Mouse (Mus musculus) stomach, embryonic 14.5 days (tissue): ENCODE measurements around the gene Bud13. TPM values are rescaled to one million over a fixed set of nuclear protein-coding genes. Genes with fewer than 3 reads are reported as not detected.
A peak's percentile ranks its signal among the peaks of the same experiment; 100 is the strongest.

ENCODE experiments used
- ATAC-seq: fragments of 200-750 bp; cut with Nextera tagmentation; 2 replicates; pipeline ENCODE4 v1.8.0; 2017; ENCODE audit warnings: low read depth, moderate TSS enrichment; ENCODE audit not compliant: insufficient number of reproducible peaks, insufficient read depth, low FRiP score
- H3K27ac ChIP-seq: fragments of 300-500 bp; sonication (generic); 2 replicates; pipeline ENCODE4 v1.5.1; 2014; ENCODE audit warnings: mild to moderate bottlenecking, low read length, moderate library complexity, mixed read lengths
- H3K27me3 ChIP-seq: fragments of 300-500 bp; sonication (generic); 2 replicates; pipeline ENCODE4 v1.6.1; 2014; ENCODE audit warnings: low read length, control low read depth, mixed read lengths; ENCODE audit not compliant: control insufficient read depth, insufficient read depth
- H3K36me3 ChIP-seq: fragments of 300-500 bp; sonication (generic); 2 replicates; pipeline ENCODE4 v1.6.1; 2014; ENCODE audit warnings: mild to moderate bottlenecking, control low read depth, low read length, moderate library complexity, mixed read lengths; ENCODE audit not compliant: control insufficient read depth, insufficient read depth
- H3K4me1 ChIP-seq: fragments of 300-500 bp; sonication (generic); 2 replicates; pipeline ENCODE4 v1.6.1; 2014; ENCODE audit warnings: low read length, control low read depth, mixed read lengths; ENCODE audit not compliant: control insufficient read depth, insufficient read depth
- H3K4me2 ChIP-seq: fragments of 300-500 bp; sonication (generic); replicated peaks from 2 replicates; pipeline ENCODE4 v1.6.1; 2014; ENCODE audit warnings: low read depth, low read length, control low read depth
- H3K4me3 ChIP-seq: fragments of 300-500 bp; sonication (generic); 2 replicates; pipeline ENCODE4 v1.5.1; 2014; ENCODE audit warnings: low read depth, low read length, control low read depth
- H3K9ac ChIP-seq: fragments of 300-500 bp; sonication (generic); replicated peaks from 2 replicates; pipeline ENCODE4 v1.6.1; 2014; ENCODE audit warnings: low read depth, mild to moderate bottlenecking, control low read depth, low read length, moderate library complexity, mixed read lengths
- H3K9me3 ChIP-seq: fragments of 300-500 bp; sonication (generic); 2 replicates; pipeline ENCODE4 v1.6.1; 2016; ENCODE audit warnings: low read depth, low read length, control low read depth; ENCODE audit not compliant: control insufficient read depth
- WGBS: fragments of 180-500 bp; shearing (Covaris S2); extraction: QIAGEN DNeasy Blood & Tissue Kit; methylation state at CpG from one replicate; pipeline ENCODE4 v1.1.7; 2014; 5-methylcytosine and 5-hydroxymethylcytosine counted together
- polyA plus RNA-seq: library from polyadenylated mRNA; unstranded; fragments of >200 nt; fragmentation: Nextera tagmentation; extraction: Ambion mirVana; gene quantifications from 2 replicates; pipeline ENCODE4 v1.2.1, GENCODE M21; 2014

Gene Bud13
- polyA plus RNA-seq, 1 experiment from 2014 or later: 24.1 TPM

DNA sequence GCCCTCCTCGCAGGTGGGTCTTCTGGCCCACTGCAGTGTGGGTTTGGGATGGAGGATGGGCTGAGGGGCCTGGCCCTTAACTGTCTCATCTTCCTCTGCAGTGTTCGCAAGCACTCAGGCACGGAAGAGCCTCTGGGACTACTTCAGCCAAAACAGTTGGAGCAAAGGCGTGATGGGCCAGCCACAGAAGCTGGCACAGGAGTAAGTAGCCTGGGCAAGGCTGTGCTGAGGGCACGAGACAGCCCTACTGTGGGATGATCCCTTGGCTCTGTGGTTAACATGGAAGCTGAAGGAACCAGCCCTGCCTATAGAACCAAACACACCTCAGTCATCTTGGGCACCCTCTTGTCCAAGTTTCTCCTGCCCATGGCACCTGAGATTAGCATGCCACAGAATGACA lies 13.7 kb upstream of the Bud13 start:
- H3K4me1 ChIP-seq: peaks cover 6% of the 10 kb centered on the region
- no peak overlapping the region for H3K4me3 ChIP-seq
- H3K9ac ChIP-seq: no peak overlapping the region
- no peak for ATAC-seq
- no peak overlapping the region for H3K4me2 ChIP-seq
- no peak overlapping the region for H3K27ac ChIP-seq
- H3K36me3 ChIP-seq: no peaks in the 10 kb centered on the region
- 84% methylated on average over 5 of the region's 5 CpGs for WGBS
- H3K9me3 ChIP-seq: no peaks in the 10 kb centered on the region
- H3K27me3 ChIP-seq: peaks cover 4% of the 10 kb centered on the region; the same call in 1 of the 2 replicates

DNA sequence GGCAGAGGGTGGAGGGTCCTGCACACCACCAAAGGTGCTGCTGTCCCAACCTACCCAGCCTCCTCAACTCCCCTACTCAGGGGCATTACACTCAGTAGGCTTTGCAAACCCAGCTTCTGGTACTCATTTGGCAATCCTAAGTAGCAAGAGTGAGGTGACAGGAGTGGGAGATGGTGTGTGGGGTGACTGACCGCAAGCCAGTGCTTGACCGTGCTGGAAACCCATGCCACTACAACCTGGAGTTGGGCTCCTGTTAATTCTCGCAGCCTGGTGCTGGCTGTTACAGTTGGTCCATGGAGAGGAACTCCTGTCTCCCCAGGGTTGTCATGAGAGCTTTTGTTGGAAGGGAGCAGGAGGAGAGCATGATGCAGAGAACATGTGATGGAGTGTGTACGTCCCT lies 12.0 kb upstream of the Bud13 start:
- Histone ChIP-seq H3K4me3 (no peak overlapping the region), H3K27me3 (peaks cover 4% of the 10 kb centered on the region; the same call in 1 of the 2 replicates), H3K9me3 (no peaks in the 10 kb centered on the region), H3K9ac (no peak overlapping the region), H3K27ac (no peak overlapping the region), H3K4me1 (peaks cover 6% of the 10 kb centered on the region), H3K4me2 (no peak overlapping the region), H3K36me3 (peaks cover 6% of the 10 kb centered on the region; the same call in 1 of the 2 replicates)
- 91% methylated on average over 4 of the region's 4 CpGs for WGBS
- no peak for ATAC-seq

DNA sequence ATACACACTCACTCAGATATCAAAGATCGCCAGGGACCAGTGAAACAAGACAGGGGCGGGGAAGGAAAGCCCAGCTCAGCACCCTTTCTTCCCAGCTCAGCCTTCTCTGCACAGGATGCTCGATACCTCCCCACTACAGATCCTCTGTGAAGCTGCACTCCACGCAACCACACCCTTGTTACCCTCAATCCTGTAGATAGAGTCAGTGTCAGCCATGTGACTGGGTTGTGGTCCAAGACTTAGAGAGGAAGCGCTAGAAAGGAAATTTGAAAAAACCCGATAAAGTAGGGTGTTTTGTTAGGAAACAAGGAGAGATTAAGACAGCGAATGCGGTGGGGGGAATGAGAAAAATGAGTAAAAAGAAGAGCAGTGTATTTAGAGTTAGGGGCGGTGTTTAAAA lies 10.7 kb upstream of the Bud13 start:
- ATAC-seq: no peak
- peaks cover 18% of the 10 kb centered on the region; the same call in 1 of the 2 replicates for H3K36me3 ChIP-seq
- H3K27ac ChIP-seq: no peak overlapping the region
- H3K9me3 ChIP-seq: no peaks in the 10 kb centered on the region
- peaks cover 6% of the 10 kb centered on the region for H3K4me1 ChIP-seq
- H3K4me2 ChIP-seq: no peak overlapping the region
- WGBS: 77% methylated on average over 9 of the region's 9 CpGs
- peaks cover 4% of the 10 kb centered on the region; the same call in 1 of the 2 replicates for H3K27me3 ChIP-seq
- H3K4me3 ChIP-seq: no peak overlapping the region
- H3K9ac ChIP-seq: no peak overlapping the region

DNA sequence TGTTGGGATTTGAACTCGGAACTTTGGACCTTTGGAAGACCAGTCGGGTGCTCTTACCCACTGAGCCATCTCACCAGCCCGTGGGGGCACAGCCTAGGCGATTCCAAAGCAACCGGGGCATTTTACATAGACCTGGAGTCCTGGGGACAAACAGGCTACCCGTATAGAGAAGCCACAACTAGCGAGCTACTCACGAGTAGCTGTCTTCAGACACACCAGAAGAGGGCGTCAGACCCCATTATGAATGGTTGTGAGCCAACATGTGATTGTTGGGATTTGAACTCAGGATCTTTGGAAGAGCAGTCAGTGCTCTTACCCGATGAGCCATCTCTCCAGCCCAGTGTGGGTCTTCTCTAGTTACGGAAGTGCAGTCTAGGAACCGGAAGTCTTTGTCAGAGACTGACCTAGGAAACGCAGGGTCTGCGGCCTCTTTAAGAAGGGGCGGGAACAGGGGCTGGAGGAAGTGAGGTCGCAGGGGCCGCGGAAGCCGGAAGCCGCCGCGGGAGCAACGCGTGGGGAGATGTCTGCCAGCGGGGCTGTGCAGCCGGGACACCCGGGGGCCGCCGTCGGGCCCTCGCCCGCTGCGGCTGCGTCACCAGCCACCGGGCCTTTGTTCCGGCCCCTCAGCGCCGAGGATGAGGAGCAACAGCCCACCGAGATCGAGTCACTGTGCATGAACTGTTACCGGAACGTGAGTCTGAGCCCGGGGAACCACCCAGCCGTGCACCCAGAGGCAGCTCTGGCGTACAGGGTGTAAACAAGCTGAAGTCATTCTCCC lies 9.9 kb upstream of the Bud13 start, which contains the start of gene Zpr1:
Gene Zpr1, plus strand, starts transcription at position 388 of the 778 bp plus-strand sequence.
- no peaks in the 10 kb centered on the region for H3K9me3 ChIP-seq
- peak within 1 kb of the TSS; percentile 80 for H3K4me3 ChIP-seq
- H3K9ac ChIP-seq: peak within 1 kb of the TSS; percentile 60
- peaks cover 4% of the 10 kb centered on the region; the same call in 1 of the 2 replicates for H3K27me3 ChIP-seq
- H3K36me3 ChIP-seq: peaks cover 25% of the 10 kb centered on the region
- 5% methylated on average over 45 of the region's 45 CpGs for WGBS
- H3K4me1 ChIP-seq: peaks cover 6% of the 10 kb centered on the region
- peak within 1 kb of the TSS; percentile 44 for H3K27ac ChIP-seq
- ATAC-seq: peak; percentile 93
- peak within 1 kb of the TSS; percentile 85 for H3K4me2 ChIP-seq

DNA sequence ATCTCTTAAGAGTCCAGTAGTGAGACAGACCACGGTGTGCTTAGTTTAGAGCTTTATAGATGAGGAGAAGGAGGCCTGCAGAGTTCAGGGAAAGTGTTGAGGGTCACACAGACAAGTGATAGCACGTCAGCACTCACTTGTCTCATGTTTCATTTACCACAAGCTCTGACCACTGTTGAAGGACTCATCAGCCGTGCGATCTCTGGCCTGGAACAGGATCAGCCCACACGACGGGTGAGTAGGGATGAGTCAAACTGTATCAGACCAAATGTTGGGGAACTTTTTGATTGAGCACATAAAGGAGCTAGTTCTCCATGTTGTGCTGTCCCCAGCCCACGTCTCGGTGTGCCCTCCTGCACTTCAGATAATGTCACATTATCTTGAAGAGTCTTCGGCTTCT lies 8.3 kb upstream of the Bud13 start:
- no peaks in the 10 kb centered on the region for H3K9me3 ChIP-seq
- H3K9ac ChIP-seq: no peak overlapping the region
- peaks cover 4% of the 10 kb centered on the region; the same call in 1 of the 2 replicates for H3K27me3 ChIP-seq
- no peak for ATAC-seq
- H3K4me1 ChIP-seq: peaks cover 6% of the 10 kb centered on the region
- H3K27ac ChIP-seq: no peak overlapping the region
- no peak overlapping the region for H3K4me2 ChIP-seq
- H3K36me3 ChIP-seq: peaks cover 33% of the 10 kb centered on the region
- no peak overlapping the region for H3K4me3 ChIP-seq
- 86% methylated on average over 9 of the region's 9 CpGs for WGBS

DNA sequence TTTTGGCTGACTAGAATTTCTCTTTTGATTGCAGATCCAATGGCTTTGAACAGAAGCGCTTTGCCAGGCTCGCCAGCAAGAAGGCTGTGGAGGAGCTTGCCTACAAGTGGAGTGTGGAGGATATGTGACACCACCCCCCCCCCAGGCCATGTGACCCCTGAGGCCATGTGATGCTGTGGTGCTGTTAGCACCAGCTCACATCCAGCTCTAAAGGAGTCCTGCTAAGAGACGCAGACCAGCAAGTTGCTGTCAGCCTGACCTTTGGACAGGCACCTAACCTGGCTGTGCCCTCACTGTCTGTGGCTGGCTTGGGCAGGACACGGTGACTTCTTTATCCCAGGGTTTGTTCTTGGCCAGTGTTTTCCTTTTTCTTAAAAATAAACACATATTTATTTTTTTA lies 15.6 kb downstream of the Bud13 start:
- H3K36me3 ChIP-seq: peaks cover 40% of the 10 kb centered on the region
- no peak overlapping the region for H3K9ac ChIP-seq
- no peak overlapping the region for H3K27ac ChIP-seq
- no peak overlapping the region for H3K4me2 ChIP-seq
- 87% methylated on average over 4 of the region's 4 CpGs for WGBS
- H3K9me3 ChIP-seq: no peaks in the 10 kb centered on the region
- ATAC-seq: no peak
- no peaks in the 10 kb centered on the region for H3K4me1 ChIP-seq
- H3K27me3 ChIP-seq: no peaks in the 10 kb centered on the region
- no peak overlapping the region for H3K4me3 ChIP-seq

DNA sequence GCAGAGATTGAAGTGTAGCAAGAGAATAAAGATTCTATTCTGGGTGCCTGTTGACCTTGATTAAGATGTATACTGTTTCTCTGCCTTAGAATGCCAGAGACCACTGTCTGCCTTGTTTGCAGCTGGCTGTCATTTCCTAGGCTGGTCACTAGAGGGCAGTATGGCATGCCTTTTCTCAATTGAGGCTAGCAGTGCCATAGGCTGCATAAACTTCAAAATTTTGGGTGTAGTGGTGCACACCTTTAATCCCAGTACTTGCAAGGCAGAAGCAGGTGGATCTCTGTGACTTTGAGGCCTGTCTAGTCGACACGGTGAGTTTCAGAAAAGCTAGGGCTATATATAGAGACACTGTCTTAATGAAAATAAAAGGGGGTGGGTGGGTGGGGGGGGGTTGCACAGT lies 19.3 kb downstream of the Bud13 start:
- peaks cover 21% of the 10 kb centered on the region for H3K36me3 ChIP-seq
- ATAC-seq: no peak
- 11% methylated on average over 2 of the region's 2 CpGs for WGBS
- H3K9me3 ChIP-seq: no peaks in the 10 kb centered on the region
- no peaks in the 10 kb centered on the region for H3K4me1 ChIP-seq
- no peak overlapping the region for H3K9ac ChIP-seq
- H3K4me2 ChIP-seq: no peak overlapping the region
- no peak overlapping the region for H3K4me3 ChIP-seq
- no peak overlapping the region for H3K27ac ChIP-seq
- no peaks in the 10 kb centered on the region for H3K27me3 ChIP-seq

DNA sequence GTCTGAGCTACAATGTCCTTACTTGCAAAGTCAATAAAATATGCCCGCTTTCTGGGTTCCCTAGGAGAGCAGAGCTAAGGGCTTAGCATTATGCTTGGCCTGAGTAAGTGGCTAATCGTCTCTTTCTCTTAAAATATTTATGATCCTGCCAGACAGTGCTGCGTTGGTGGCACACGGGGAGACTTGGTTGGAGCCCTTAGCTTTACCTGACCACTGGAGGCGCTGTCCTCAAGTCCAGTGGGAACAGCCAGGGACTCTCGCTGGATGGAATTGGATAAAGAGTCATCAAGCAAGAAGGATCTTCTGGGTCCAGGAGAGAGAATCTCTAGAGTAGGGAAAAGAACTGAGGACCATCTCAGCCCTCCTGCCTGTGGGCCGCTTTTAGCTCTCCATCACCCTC lies 26.3 kb downstream of the Bud13 start:
- Histone ChIP-seq H3K9me3 (no peaks in the 10 kb centered on the region), H3K27me3 (no peaks in the 10 kb centered on the region), H3K4me1 (no peaks in the 10 kb centered on the region), H3K4me2 (no peak overlapping the region), H3K27ac (no peak overlapping the region), H3K9ac (no peak overlapping the region), H3K36me3 (no peaks in the 10 kb centered on the region), H3K4me3 (no peak overlapping the region)
- ATAC-seq: no peak
- WGBS: 10% methylated on average over 7 of the region's 7 CpGs
